Mouse (Mus musculus) right cerebral cortex, postnatal 36 days (tissue): ENCODE results near the gene Bdnf.

Experiments
- DNase-seq, 2 experiments: peaks; one replicate each; pipeline ENCODE4 v3.0.0; 2022; ENCODE audit warnings: low spot score in 2 of 2, mixed read lengths in 1 of 2

Bdnf gene

DNA sequence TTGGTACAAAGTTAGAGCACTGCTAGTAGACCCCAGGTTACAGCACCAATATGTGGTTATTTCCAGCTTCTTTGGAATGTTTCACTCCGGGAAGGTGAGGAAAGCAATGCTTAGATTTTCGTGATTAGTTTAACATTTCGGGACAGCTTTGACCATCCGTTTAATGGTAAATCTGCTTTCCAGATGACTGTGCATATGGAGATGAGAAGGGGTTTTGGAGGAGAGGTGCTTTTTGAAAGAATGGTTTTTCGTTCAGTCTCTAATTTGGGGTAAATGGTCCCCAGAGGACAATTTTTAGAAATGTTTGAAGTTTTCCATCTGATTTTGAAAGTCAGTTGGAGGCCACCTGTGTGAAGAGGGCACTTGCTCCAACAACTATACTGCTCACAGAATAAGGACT is 29.6 kb downstream of the Bdnf start:
- DNase-seq, result no peak

DNA sequence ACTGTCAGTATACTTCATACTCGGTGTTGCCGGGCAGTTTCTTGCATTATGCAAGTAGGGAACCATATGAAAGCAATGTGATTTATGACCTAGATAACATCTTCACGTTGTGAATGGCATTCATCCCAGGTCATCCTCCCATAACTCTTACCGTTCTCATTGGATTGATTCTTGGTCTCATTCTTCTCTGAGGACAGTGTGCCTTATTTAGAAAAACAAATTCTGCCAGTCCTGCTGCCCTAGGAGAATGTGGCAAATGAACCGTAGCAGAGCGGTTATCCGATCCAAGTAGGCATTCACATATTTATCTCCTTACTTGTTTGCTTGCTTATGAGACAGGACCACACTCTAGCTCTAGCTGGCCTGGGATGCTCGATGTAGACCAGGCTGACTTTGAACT is 32.0 kb downstream of the Bdnf start:
- no peak for DNase-seq

- DNase-seq, result no peak
Measured at GRCm38 (mm10) chr2:109709346-109709745, 34.8 kb downstream of the Bdnf start.

DNA sequence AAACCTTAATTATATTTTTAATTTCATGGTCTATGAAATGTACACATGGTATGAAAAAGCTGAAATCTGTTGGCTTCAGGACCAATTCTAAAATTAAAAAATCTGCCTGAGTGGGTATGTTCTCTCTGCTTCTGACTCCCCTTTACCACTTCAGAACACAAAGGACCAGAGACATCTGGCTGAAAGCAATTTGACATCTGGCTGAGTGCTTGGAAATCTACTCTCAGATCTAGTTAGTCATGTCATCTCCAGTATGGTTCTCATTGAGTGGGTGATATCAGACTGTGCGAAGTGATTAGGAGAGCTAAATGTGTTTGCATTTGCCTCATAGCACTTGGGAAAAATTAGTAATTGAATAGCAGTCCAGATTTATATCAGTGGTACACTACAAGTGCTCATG is 36.5 kb downstream of the Bdnf start:
- no peak for DNase-seq

DNA sequence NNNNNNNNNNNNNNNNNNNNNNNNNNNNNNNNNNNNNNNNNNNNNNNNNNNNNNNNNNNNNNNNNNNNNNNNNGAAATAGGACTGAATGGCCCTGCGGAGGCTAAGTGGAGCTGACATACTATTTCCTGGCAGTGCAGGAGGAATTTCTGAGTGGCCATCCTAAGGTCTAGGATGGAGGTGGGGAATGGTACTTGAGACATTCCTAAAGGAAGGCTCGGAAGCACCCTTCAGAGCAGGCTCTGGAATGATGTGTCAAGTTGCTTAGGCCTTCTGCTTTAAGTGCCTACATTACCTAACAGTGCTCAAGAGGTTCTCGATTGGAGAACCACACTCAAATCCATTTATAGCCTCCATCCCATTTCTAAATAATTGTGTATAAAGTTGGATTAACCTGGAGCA is 50.8 kb downstream of the Bdnf start:
- no peak for DNase-seq

DNA sequence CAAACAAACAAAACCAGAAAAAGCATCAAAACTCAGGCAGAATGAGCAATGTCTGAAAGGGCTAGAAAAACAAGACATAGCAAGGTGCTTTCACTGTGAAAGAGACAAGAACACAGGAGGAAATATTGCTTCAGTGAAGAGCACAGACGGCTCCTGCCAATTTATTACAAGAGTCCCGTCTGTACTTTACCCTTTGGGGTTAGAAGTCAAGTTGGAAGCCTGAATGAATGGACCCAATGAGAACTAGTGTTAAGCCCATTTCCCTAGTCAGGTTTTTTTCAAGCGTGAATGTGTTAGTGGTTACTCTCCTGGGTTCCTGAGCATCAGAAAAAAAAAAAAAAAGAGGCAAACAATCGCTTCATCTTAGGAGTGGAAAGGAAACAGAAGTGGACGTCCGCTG is 51.3 kb downstream of the Bdnf start:
- no peak for DNase-seq

DNA sequence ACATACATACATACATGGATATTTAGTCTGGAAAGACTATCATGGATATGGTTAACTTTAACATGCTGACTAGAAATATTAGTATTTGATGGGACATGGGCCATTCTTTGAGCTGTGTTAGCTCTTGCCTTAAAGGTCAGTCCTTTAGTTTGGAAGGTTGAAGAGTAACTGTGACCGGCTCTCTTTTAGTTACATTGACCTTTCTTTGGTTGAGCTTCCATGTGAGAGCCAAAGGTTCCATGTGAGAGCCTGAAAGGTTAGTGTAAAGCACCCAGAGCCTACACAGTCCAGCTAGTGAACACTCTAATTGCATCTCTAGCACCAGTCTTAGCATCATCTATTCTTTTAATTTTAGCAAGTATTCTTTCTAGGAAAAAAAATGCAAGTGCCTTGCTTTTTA is 54.7 kb downstream of the Bdnf start:
- DNase-seq, result no peak

GRCm38 (mm10) chr2:109733201-109734039 is 58.9 kb downstream of the Bdnf start:
- DNase-seq, result no peak

GRCm38 (mm10) chr2:109734228-109734627 is 59.7 kb downstream of the Bdnf start:
- no peak for DNase-seq

DNA sequence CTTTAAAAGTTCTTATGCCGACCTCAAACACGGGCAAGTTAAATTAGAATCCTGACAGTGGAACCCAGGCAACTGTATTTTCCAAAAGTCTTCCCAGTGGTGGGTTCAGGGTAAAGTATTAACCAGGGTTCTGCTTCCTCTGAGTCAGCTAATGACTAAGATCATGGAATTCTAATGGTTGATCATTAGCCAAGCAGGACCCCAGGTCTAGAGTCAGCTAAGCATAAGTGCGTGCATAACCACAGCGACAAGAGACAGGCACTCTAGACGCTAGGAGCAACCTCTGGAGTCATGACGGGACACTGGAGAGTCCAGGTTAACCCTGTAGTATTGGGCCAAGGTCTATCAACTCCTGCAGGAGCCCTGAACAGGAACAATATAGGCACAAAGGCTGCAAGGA is 60.2 kb downstream of the Bdnf start:
- DNase-seq, result no peak

DNA sequence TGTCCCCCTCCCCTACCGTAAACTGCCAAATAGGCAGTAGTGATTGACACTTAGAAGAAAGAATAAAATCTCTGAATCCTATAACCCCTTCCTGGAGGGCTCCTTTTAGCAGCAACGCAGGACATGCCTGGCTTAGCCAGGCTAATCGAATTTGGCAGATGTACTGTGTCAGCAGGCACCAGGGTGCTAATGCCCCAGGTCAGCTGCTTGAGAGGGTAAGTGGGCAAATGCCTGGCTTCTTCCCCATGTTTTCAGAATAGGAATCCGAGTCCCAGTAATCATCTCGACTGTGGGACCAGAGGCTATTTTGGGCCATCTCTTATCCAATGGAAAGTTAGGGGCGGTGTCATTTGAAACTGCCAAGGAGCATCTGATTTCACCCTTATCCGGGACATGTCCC is 60.8 kb downstream of the Bdnf start:
- no peak for DNase-seq

GRCm38 (mm10) chr2:109736306-109736705 is 61.8 kb downstream of the Bdnf start:
- DNase-seq, result no peak

DNA sequence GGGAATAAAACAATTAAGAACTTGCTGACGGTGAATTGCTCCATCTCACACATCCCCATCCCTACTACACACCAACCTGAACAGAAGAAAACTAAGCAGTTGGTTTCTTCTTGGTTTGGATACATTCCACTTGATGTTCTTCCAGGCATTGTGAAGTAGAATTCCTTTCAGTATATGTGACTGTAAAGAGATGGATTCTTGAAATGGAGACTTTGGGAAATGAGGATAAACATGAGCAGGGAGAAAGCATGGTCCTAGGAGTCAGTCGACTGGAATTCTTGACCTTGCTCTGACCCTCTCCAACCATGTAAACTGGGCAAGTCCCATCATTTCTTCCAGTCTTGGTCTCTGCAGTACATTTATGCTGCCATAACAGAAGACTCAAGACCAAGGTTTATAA is 63.8 kb downstream of the Bdnf start:
- no peak for DNase-seq

- DNase-seq, result no peak
Measured at GRCm38 (mm10) chr2:109743208-109743960, 68.9 kb downstream of the Bdnf start.

DNA sequence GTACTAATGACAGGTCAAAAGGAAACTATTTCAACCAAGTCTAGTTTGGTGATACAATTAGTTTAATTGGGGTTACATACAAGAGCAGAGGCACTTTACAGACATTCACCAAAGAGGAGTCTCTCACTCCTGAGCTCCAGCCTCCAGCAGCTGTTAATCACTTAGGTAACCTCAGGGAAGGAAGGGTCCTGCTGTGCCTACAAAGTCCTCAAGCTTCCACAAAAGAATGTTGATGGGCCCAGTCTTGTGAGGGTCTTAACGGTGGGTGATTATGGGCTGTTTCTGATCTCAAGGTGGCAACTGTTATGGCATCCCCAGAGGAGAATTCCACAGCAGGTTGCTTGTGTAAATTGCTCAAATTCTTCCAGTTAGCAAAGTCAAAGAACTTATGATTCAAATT is 71.7 kb downstream of the Bdnf start:
- DNase-seq, result no peak

DNA sequence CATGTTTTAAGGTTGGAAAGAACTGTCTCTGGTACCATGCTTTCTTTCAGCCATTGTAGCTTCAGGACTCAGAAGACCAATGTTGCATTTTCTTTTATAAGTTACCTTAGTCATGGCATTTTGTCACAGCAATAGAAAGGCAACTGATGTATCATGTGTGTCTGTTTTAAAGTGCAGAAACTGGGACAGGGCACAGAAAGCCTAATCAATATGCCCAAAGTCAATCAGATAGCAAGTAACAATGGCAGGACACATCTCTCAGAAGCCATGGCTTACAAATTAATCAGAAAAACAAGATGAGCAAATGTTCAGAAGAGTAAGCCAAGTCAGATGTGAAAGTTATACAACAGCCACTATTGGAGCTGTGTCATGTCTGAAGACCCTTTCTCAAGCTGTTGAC is 73.9 kb downstream of the Bdnf start:
- DNase-seq, result no peak

DNA sequence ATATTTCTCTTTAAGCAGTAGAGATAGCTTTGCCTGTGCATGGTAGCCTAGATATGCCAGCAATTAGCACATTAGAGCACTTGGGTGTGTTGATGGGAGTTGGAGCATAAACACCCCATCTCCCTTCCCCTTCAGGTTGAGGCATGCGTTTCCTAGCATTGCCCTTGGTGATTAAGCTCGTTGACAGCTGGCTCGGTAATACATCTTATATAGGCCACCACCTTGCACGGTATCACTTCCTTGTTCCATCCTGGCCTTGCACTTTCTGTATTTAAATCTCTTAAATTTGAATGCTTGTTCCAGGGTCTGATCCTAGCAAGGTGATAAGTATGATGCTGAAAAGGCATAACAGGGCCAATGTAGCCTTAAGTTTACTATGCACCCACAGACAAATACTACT is 74.3 kb downstream of the Bdnf start:
- no peak for DNase-seq

DNA sequence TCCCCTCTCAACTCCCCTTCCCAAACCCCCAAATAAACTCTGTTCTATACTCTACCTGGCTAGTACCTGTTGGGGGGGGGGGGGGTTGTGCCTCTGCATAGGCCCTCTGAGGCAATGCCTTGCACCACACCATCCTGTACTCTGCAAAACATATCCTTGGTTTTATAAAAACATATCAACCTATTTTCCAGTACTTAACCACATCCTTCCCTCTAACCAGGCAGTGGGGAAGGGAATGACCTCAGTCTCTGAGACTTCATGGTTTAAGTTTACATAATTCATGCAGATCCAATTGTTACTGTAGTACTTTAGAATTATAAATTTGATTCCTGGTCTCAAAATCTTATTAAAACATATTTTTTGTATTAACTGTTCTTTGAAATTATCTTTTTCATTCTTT is 75.5 kb downstream of the Bdnf start:
- no peak for DNase-seq

- no peak for DNase-seq
Measured at GRCm38 (mm10) chr2:109750484-109750883, 76.0 kb downstream of the Bdnf start.

- DNase-seq, result no peak
Measured at GRCm38 (mm10) chr2:109756305-109756704, 81.8 kb downstream of the Bdnf start.

DNA sequence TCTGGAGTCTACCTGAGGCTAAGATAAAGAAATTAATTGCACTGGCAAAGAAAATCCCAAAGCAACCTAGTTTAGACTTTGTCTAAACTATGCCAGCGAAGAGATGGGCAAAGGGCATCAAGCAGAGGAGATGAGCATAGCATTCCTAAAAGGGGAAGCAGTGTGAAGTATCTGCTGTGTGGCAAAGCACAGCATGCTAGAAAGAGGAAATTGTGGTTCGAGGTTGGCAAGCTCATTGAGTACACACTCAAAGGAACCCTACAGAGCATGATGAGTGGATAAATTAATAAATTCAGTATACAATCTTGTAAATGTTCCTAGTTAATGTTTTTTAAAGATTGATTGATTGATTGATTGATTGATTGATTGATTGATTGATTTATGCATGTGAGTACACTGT is 92.3 kb downstream of the Bdnf start:
- no peak for DNase-seq

GRCm38 (mm10) chr2:109768814-109769213 is 94.3 kb downstream of the Bdnf start:
- DNase-seq, result no peak

DNA sequence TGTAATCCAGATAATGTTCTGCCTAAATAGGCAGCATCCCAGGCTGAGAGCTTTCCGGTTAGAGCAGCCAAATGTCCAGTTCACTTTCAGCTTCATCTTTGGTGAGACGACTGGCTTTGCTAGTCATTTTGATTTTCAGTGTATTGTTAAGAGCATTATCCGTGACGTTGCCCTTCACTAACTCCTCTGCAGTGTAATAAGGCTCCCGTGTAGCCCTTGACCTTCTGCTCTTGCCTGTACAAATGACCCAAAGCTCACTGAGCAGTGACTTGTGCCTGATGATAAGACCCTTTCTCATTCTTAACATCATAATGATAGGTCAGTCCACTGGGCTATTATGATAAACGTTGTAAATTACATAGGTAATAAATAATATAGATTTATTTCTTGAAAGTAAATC is 101.9 kb downstream of the Bdnf start:
- DNase-seq, result no peak
